Mouse (Mus musculus) 416B (cell line): ENCODE results near the gene Olfr361.
"Not testable (repeated sequence)": the region's sequence is repeated elsewhere in the genome, so short reads cannot be mapped to it uniquely, and the experiment has no call there.

Experiments
- DNase-seq: peaks from one replicate; pipeline ENCODE4 v3.0.0; 2011; ENCODE audit warnings: low read depth

Gene Olfr361

GRCm38 (mm10) chr2:37089190-37089589 lies at the start of gene Olfr361:
Gene Olfr361, minus strand, starts transcription at chr2:37089290.
- DNase-seq = not testable (repeated sequence)

GRCm38 (mm10) chr2:37117810-37118209 lies 28.7 kb upstream of the Olfr361 start, which contains the start of gene Olfr362:
Gene Olfr362, minus strand, starts transcription at chr2:37117910.
- DNase-seq = no peak

- no peak for DNase-seq
Measured at GRCm38 (mm10) chr2:37065446-37065845, 23.6 kb downstream of the Olfr361 start, which contains the start of gene Olfr360. Gene Olfr360, plus strand, starts transcription at chr2:37065746.
